Mouse (Mus musculus) lung, adult 2 months (tissue): ENCODE results near the gene Rad23a.

Experiments used
- CTCF ChIP-seq: fragments of 200-500 bp; IDR thresholded peaks from 2 replicates; pipeline ENCODE4 v1.5.1; 2011; ENCODE audit warnings: mild to moderate bottlenecking, low read length, control low read depth; ENCODE audit not compliant: insufficient read depth
- POLR2A ChIP-seq: fragments of 200-500 bp; IDR thresholded peaks from 2 replicates; pipeline ENCODE4 v1.6.1; 2011; ENCODE audit warnings: low read depth, mild to moderate bottlenecking, control low read depth, low read length, borderline replicate concordance; ENCODE audit errors: extremely low read depth

DNA sequence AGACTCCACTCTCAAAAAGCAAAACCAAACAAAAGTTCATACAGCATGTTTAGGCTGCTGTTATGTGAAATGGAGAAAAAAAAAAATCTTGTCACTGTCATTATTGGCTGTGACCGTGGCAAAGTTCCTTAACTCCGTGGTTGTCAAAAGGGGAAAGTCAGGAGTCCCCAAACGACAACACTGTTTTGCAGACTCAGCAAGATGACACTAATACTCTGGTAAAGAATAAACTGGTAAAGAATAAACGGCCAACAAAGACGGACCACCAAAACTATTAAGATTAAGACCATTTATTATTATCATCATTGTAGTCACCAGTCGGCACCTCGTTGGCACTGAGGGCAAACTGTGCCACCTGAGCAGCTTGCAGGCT is 604 bp downstream of the Rad23a start:
- TF ChIP-seq CTCF (no peak), POLR2A (no peak)
